Mouse (Mus musculus) frontal cortex, postnatal 36 days (tissue): ENCODE results near the gene Gm10666.
"Not testable (repeated sequence)": the region's sequence is repeated elsewhere in the genome, so short reads cannot be mapped to it uniquely, and the experiment has no call there.

Experiments
- DNase-seq, 2 experiments: peaks; one replicate each; pipeline ENCODE4 v3.0.0; 2022; ENCODE audit warnings: low spot score in 2 of 2

The Gm10666 gene

DNA sequence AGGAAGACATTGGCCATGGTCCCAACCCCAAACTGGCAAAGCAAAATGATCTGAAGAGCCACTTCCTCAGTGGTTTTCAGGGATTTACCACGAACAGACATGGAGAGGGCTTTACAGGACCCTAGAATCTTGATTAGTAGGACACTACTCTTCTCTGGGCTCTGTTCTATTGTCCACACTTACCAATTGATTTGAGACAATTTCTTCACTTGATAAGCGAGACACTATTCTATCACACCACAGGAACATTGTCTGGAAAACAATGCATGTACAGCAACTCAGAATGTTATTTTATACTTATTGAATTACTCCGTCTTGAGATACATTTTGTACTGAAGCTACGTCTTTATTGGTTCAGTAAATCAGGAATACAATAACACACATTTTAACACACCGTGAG lies at the start of gene Gm10666:
TSS of gene Gm10666 (minus strand) at position 101 of the 400 bp plus-strand sequence.
- DNase-seq: not testable (repeated sequence)

DNA sequence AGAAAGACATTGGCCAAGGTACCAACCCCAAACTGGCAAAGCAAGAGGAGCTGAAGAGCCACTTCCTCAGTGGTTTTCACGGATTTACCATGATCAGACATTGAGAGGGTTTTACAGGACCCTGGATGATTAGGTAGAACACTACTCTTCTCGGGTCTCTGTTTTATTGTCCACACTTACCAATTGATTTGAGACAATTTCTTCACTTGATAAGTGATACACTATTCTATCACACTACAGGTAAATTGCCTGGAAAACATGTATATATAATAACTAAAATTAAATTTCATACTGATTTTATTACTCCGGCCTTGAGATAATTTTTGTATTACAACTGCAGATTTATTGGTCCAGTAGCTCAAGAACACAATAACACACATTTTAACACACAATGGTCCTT lies 29.4 kb upstream of the Gm10666 start, which contains the start of gene Vmn1r142:
TSS of gene Vmn1r142 (minus strand) at position 101 of the 400 bp plus-strand sequence.
- not testable (repeated sequence) for DNase-seq

DNA sequence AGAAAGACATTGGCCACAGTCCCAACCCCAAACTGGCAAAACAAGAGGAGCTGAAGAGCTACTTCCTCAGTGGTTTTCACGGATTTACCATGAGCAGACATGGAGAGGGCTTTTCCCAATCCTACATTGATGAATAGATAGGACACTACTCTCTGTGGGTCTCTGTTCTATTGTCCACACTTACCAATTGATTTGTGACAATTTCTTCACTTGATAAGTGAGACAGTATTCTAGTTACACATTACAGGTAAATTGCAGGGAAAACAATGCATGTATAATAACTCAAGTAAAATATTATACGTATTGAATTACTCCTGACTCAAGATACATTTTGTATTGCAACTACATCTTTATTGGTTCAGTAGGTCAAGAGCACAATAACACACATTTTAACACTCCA lies 16.4 kb downstream of the Gm10666 start, which contains the start of gene Gm16451:
TSS of gene Gm16451 (minus strand) at position 101 of the 400 bp plus-strand sequence.
- not testable (repeated sequence) for DNase-seq
